Mouse (Mus musculus) lung, postnatal 0 days (tissue): ENCODE measurements around the gene Rgs10. TPM values are rescaled to one million over a fixed set of nuclear protein-coding genes. Genes with fewer than 3 reads are reported as not detected.

Experiments used
- ATAC-seq: fragments of 200-750 bp; cut with Nextera tagmentation; 2 replicates; pipeline ENCODE4 v1.8.0; 2017; ENCODE audit warnings: moderate library complexity
- DNase-seq: peaks from one replicate; pipeline ENCODE4 v3.0.0-alpha.2; 2016; ENCODE audit warnings: low spot score
- H3K27ac ChIP-seq: fragments of 300-500 bp; sonication (generic); 2 replicates; pipeline ENCODE4 v1.5.1; 2014; ENCODE audit warnings: antibody characterized with exemption, mild to moderate bottlenecking, low read length, mixed read lengths
- H3K27me3 ChIP-seq: fragments of 300-500 bp; sonication (generic); replicated peaks from 2 replicates; pipeline ENCODE4 v1.6.1; 2014; ENCODE audit warnings: low read length, mixed read lengths; ENCODE audit not compliant: insufficient read depth
- H3K36me3 ChIP-seq: fragments of 300-500 bp; sonication (generic); 2 replicates; pipeline ENCODE4 v1.6.1; 2014; ENCODE audit warnings: low read length, mixed read lengths; ENCODE audit not compliant: insufficient read depth
- H3K4me1 ChIP-seq: fragments of 300-500 bp; sonication (generic); 2 replicates; pipeline ENCODE4 v1.6.1; 2014; ENCODE audit warnings: antibody characterized with exemption, low read depth, low read length, mixed read lengths; ENCODE audit not compliant: insufficient read depth
- H3K4me2 ChIP-seq: fragments of 300-500 bp; sonication (generic); replicated peaks from 2 replicates; pipeline ENCODE4 v1.6.1; 2014; ENCODE audit warnings: low read depth, mild to moderate bottlenecking, low read length, moderate library complexity, mixed read lengths
- H3K4me3 ChIP-seq: fragments of 300-500 bp; sonication (generic); 2 replicates; pipeline ENCODE4 v1.5.1; 2014; ENCODE audit warnings: low read depth, low read length
- H3K9ac ChIP-seq: fragments of 300-500 bp; sonication (generic); replicated peaks from 2 replicates; pipeline ENCODE4 v1.6.1; 2014; ENCODE audit warnings: low read depth, mild to moderate bottlenecking
- H3K9me3 ChIP-seq: fragments of 300-500 bp; sonication (generic); 2 replicates; pipeline ENCODE4 v1.6.1; 2016; ENCODE audit warnings: low read length, mixed read lengths
- CTCF ChIP-seq: IDR thresholded peaks from 2 replicates; pipeline ENCODE4 v1.5.1; 2016; ENCODE audit warnings: antibody characterized with exemption, mild to moderate bottlenecking
- EP300 ChIP-seq: IDR thresholded peaks from 2 replicates; pipeline ENCODE4 v1.6.1; 2016; ENCODE audit warnings: antibody characterized with exemption, mild to moderate bottlenecking, control low read depth
- WGBS: fragments of 180-500 bp; shearing (Covaris S2); extraction: QIAGEN DNeasy Blood & Tissue Kit; methylation state at CpG from one replicate; pipeline ENCODE4 v1.1.7; 2014; 5-methylcytosine and 5-hydroxymethylcytosine counted together
- polyA plus RNA-seq: library from polyadenylated mRNA; unstranded; fragments of >200 nt; fragmentation: Nextera tagmentation; extraction: Ambion mirVana; gene quantifications from 2 replicates; pipeline ENCODE4 v1.2.1, GENCODE M21; 2015

Gene Rgs10
- polyA plus RNA-seq, 1 experiment from 2014 or later, result 43.1 TPM

- H3K4me3 ChIP-seq, result no peak overlapping the region
- ATAC-seq (peak; percentile 44), DNase-seq (peak; percentile 33)
- TF ChIP-seq CTCF, result no peak
- TF ChIP-seq EP300, result no peak
- no peaks in the 10 kb centered on the region for H3K4me1 ChIP-seq
- no peak overlapping the region for H3K9ac ChIP-seq
- H3K27me3 ChIP-seq, result no peaks in the 10 kb centered on the region
- no peak overlapping the region for H3K4me2 ChIP-seq
- 67% methylated on average over 18 of the region's 18 CpGs for WGBS
- no peaks in the 10 kb centered on the region for H3K9me3 ChIP-seq
- H3K27ac ChIP-seq, result no peak overlapping the region
- no peaks in the 10 kb centered on the region for H3K36me3 ChIP-seq
Observed at GRCm38 (mm10) chr7:128392071-128392971, 26.2 kb downstream of the Rgs10 start.

DNA sequence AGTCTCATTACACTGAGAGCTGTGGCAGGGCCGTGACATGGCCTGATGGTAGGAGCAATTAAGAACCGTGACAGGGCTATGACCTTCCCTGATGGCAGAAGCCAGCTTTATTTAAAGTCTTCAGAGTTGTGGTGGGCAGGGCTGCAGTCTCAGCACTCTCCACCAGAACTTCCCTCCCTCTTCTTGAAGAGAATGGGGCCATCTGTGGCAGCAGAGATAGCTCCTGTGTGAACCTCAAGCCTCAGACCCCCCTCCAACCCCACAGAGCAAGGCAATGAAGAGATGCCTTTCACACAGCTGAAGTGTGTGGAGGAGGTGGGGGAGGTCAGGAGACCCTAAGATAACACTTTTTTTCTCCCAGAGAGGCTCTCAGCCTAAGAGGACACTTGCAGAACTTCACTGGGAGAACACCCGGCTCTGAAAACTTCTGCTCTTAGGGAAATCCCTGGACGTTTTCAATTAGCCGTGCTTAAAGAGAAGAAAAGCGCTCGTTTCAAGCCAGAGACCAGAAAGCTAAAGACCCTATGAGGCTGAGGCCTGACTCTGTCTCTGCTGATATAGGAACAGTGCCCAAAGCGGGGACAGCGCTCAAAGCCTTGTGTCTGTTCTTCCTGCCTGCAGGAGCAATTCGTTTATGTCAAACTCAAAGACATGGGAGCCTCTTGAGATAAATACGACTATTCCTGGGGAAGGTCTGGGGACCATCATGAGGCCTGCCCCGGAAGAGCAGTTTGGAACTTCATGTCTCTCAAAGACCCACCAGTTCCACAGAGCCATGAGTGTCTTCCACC, 27.1 kb downstream of the Rgs10 start:
- H3K36me3 ChIP-seq, result no peaks in the 10 kb centered on the region
- H3K9ac ChIP-seq, result no peak overlapping the region
- H3K4me3 ChIP-seq, result no peak overlapping the region
- H3K27me3 ChIP-seq, result no peaks in the 10 kb centered on the region
- no peak overlapping the region for H3K27ac ChIP-seq
- WGBS, result 43% methylated on average over 12 of the region's 12 CpGs
- no peaks in the 10 kb centered on the region for H3K9me3 ChIP-seq
- TF ChIP-seq CTCF (no peak), EP300 (no peak)
- H3K4me1 ChIP-seq, result no peaks in the 10 kb centered on the region
- no peak for DNase-seq
- ATAC-seq, result no peak
- no peak overlapping the region for H3K4me2 ChIP-seq

GRCm38 (mm10) chr7:128388968-128389367, 29.6 kb downstream of the Rgs10 start:
- no peak overlapping the region for H3K4me2 ChIP-seq
- ATAC-seq, result peak; percentile 82
- H3K4me3 ChIP-seq, result no peak overlapping the region
- H3K27me3 ChIP-seq, result no peaks in the 10 kb centered on the region
- no peaks in the 10 kb centered on the region for H3K4me1 ChIP-seq
- H3K36me3 ChIP-seq, result no peaks in the 10 kb centered on the region
- H3K9me3 ChIP-seq, result no peaks in the 10 kb centered on the region
- TF ChIP-seq CTCF, result no peak
- no peak for TF ChIP-seq EP300
- DNase-seq, result peak; percentile 86
- no peak overlapping the region for H3K9ac ChIP-seq
- WGBS, result 17% methylated on average over 7 of the region's 7 CpGs
- no peak overlapping the region for H3K27ac ChIP-seq

- Histone ChIP-seq H3K9ac (no peak overlapping the region), H3K4me3 (no peak overlapping the region), H3K27ac (no peak overlapping the region), H3K9me3 (no peaks in the 10 kb centered on the region), H3K27me3 (no peaks in the 10 kb centered on the region), H3K4me1 (peaks cover 3% of the 10 kb centered on the region; the same call in 1 of the 2 replicates), H3K36me3 (no peaks in the 10 kb centered on the region), H3K4me2 (no peak overlapping the region)
- ATAC-seq, result no peak
- TF ChIP-seq EP300, result no peak
- no peak for TF ChIP-seq CTCF
- WGBS, result 56% methylated on average over 10 of the region's 10 CpGs
- DNase-seq, result no peak
Observed at GRCm38 (mm10) chr7:128383726-128384463, 34.7 kb downstream of the Rgs10 start.

DNA sequence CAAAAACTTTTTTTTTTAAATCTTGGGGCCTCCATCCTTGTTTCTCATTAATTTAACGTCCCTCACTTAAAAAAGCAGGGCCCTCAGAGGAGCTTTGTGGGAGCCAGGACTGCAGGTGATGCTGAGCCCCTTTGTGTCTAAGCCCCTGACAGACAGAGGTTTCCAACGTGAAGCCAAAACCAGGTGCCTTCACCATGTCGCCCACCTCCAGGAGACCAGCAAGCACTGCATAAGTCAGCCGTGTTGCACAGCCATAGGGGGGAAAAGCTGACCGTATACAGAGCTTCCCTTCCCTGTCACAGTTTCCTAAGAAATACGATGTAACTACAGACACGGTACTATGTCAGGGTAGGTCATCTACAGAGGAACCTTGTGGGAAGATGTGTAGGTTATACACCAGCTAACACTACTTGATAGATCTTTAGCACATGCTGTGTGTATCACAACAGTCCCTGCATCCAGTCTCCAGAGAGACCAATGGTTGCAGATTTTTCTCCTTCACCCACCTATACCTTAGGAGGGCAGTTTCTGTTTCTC, 35.3 kb downstream of the Rgs10 start:
- ATAC-seq (no peak), DNase-seq (no peak)
- 73% methylated on average over 7 of the region's 7 CpGs for WGBS
- Histone ChIP-seq H3K9ac (no peak overlapping the region), H3K27me3 (no peaks in the 10 kb centered on the region), H3K4me2 (no peak overlapping the region), H3K9me3 (no peaks in the 10 kb centered on the region), H3K4me3 (no peak overlapping the region), H3K4me1 (peaks cover 3% of the 10 kb centered on the region; the same call in 1 of the 2 replicates), H3K27ac (no peak overlapping the region), H3K36me3 (no peaks in the 10 kb centered on the region)
- TF ChIP-seq EP300 (no peak), CTCF (no peak)
